Mouse (Mus musculus) granulocyte monocyte progenitor cell, adult 5-6 weeks (primary cell): Measurements from ENCODE around the gene Drd2. TPM values are rescaled to one million over a fixed set of nuclear protein-coding genes. Genes with fewer than 3 reads are reported as not detected.

Source experiments
- ATAC-seq: replicated peaks from 2 replicates; pipeline ENCODE4 v1.8.0; 2016; ENCODE audit warnings: mild to moderate bottlenecking, moderate TSS enrichment, inconsistent platforms; ENCODE audit not compliant: poor library complexity, severe bottlenecking
- total RNA-seq, 2 experiments: library from RNA; stranded (forward) in 1 of 2; stranded (reverse) in 1 of 2; fragments of 200-712, 200-1000 nt in 1 of 2; fragments of >200 nt in 1 of 2; fragmentation: Nextera tagmentation in 1 of 2; gene quantifications; 2 replicates each; pipeline ENCODE4 v1.2.3; 2014 to 2017

Gene Drd2
- total RNA-seq (2014; fragmentation: Nextera tagmentation), result not detected in 2 replicates
- total RNA-seq (2017), result not detected in 2 replicates

DNA sequence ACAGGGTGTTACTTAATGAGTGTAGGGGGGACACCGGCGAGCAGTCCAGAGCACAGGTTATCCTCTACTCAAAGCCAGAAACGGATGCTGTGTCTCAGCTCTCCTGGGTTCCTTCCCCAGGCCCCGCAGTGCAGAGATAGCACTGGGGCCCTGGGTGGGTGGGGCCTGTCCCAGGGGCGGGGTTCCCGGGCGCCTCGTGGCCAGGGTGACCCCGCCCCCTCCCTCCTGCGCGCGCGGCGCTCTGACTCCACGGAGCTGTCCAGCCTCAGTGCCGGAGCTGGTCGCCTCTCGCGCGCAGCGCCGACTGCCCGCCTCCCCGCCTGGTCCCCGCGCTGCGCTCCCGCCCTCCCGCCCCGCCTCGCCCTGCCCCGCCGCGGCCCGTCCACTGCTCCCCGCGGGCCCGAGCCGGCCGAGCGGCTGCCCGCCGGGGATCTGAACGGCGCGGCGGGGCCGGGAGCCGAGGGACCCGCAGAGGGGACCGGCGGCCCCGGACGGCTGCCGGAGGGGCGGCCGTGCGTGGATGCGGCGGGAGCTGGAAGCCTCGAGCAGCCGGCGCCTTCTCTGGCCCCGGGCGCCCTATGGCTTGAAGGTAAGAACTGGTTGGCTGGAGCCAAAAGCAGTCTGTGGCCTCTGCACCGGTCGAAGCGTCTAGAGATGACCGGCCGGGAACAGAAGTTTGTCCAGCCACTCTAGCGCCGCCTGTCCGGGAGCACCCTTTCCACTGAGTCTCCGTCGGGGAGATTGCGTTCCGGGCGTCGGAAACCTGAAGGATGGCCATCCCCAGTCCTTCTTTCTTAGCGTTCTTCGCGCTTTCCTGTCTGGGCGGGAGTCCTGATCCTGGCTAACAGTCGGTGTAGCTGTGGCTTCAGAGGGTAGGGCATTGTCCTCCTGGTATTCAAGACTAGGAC, at the start of gene Drd2:
Gene Drd2, plus strand, starts transcription at position 492 of the 908 bp plus-strand sequence.
- ATAC-seq, result peak; percentile 37

DNA sequence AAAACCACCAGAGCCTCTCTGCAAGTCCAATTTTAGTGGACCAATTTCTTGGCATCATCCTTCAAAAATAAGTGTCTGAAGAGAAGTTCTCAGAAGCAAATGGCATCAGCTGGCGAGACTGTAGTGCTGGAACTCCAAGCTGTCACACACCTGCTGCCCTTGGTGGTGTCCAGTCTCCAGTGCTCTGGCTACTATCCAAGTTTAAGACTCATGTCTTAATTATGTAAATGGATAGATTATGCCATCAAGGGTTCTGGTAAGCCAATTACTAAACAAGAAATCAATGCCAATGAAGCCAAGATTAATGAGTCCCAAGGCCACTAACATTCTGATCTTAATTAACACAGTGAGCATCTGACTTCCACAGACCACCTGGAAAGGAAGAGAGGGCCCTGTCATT, 45.3 kb upstream of the Drd2 start:
- no peak for ATAC-seq

DNA sequence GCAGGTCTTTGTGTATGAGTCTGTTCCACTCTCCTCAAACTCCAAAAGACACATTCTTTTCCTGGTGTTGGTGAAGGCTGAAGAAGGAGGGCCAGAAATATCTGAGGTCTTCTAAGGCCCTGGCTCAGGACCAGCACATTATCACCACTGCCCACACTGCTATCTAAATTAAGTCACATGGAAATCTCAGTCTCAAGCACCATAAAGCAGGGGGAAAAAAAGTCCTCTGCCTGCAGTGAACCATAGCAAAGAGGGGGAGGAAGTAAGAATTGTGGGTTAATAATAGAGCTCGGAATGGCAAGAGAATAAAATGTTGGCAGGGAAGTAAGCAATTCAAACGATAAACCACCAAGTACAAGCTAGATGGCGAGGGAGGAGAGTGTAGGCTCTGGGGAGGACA, 32.9 kb upstream of the Drd2 start:
- no peak for ATAC-seq

DNA sequence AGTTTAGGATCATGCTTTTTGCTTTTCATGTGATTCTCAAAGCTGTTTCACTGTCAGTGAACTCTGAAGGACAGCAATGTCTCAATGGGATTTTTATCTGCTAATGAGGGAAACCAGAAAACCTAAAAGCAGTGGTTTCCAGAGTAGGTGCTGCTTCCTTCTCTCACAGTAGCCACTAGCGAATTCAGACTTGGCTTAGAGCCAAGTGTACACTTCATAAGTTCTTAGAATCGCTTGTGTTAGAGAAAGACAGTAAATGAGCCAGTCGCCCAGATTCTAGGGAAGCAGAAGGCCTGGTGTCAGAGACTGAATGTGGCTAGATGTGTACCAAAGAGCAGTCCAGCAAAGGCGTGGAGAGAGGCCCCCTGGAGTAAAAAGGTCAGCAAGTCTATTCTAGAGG, 29.6 kb upstream of the Drd2 start:
- no peak for ATAC-seq

DNA sequence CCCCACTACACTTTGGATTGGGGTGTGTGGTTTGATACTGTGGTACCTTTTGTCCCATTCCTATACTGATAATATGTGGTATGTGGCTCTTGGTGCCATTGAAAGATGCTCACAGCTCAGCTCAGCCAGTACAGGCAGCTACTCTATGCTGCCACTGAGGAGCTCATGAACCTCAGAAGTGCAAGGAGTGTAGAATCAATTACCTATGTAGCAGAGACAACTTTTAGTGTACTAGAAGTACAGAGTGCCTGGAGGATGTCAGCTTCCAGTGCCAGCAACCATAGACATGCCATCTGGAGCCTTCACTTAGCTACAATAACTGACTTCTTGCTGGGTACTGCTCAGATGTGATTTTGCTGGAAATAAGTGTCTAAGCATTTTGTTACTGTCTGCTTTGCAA, 21.8 kb upstream of the Drd2 start:
- no peak for ATAC-seq

DNA sequence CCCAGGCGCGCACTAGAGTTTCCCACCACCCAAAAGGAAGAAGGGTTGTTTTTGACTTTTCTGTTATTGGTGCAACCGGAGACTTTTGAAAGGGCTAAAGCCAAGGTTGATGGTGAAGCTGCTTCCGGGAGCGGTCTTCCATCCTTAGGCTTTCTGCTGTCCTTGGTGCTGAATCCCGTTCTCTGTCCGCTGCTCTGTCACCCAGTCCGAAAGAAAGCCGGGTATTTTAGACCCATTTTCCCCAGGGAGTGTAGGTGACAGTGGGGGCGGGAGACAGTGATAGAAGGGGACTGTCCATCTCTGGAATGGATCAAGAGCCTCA, 578 bp downstream of the Drd2 start:
- 0 out of 2 replicates have a peak, but pooled peaks have one; percentile 30 for ATAC-seq

DNA sequence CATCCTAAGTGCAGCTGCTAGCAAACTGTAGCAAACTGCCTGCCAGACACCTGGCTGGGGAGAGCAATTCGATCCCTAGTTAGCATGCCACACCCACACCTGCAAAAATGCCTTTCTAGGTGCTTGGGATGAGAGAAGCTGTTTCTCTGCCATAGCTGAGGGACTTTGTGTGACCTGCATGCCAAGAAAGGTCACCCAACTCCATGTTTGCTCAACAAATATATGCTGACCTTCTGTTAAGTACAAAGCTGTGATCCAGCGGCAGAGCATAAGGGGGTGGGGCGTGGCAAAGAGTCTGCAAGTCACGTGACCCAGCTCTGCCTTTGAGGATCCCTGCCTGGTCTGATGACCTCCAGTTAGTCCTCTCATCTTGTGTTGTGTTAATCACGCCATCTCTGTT, 25.3 kb downstream of the Drd2 start:
- ATAC-seq, result no peak

DNA sequence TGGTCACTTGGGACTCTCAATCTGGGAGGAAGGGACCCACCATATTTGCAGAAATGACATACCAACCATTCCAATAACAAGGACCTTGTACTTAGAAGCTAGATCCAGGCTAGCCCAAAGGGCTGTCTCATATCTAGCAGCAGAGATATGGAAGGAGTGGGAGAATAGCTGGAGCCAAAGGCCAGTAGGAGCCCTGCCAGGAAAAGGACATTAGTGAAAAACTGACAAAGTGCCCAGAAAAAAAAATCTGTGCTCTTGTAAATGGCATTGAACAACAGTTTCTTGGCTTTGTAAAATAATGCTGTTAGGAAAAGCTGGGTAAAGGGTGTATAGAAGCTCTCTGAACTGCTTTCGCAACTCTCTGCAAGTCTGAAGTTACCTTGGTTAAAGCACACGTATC, 33.5 kb downstream of the Drd2 start:
- ATAC-seq, result no peak

DNA sequence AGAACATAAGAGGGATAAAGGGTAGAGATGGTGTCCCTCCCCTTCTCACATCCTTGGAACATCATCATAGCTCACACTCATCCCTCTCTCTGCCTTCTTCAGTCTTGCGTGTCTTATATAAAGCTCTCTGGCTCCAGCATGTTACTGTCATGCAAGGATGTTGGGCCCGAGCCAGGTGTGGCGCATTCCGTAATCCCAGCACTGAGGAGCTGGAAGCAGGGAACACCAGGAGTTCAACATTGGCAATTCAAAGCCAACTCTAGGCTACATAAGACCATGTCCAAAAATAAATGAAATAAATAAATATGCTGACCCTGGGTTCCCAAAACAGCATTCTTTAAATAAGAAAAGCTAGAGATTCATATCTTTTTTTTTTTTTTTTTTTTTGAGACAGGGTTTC, 39.5 kb downstream of the Drd2 start:
- no peak for ATAC-seq

DNA sequence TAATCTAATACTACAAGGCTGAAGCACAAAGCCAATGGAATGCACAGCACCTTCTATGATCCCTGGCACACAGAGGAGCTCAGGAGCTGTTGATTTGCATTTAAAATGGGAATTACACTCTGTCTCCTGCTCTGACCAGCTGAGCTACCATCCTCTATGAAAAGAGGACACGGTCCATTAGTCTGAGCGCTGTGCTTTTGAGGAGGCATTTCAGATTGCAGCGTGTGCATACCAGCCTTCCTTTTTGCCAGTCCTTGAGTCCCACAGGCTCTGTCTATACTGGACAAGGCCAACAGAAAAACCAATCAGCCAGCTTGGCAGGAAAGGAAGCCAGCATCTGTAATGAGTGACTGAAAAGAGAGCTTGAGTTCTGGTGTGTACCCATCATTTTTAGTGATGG, 43.6 kb downstream of the Drd2 start:
- ATAC-seq, result no peak

DNA sequence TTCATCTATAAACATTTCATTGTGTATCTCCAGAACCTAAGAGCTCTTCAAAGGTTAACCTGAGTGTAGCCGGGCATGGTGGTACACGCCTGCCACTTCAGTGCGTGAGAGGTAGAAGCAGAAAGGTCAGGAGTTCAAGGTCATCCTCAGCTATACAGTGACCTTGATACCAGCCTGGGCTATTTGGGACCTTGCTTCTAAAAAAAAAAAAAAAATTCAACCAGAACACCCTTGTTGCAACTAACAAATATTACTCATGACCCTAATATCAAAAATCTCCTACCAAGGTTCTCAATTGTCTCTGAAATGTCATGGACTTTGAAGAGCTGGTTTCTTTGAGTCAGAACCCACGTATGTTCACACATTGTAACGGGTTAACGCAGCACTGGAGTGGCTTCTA, 44.4 kb downstream of the Drd2 start:
- no peak for ATAC-seq

DNA sequence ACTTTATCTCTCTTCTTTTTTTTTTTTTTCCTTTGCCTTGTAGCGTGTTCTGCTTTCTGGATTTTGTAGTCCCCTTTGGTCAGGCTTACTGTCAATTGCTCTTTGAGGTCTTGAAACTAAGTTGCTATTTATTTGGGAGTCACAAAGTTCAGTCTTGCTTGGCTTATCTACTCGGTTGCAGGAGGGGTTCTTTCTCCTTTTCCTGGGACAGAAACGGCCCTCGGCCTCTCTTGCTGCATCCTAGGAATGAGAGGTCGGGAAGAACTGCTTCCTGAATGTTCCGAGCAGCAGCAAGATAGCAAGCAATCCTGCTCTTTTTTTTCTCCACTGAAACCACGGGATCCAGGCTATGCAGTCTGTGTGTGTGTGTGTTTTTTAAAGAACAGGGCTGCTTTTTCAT, 44.9 kb downstream of the Drd2 start:
- no peak for ATAC-seq

DNA sequence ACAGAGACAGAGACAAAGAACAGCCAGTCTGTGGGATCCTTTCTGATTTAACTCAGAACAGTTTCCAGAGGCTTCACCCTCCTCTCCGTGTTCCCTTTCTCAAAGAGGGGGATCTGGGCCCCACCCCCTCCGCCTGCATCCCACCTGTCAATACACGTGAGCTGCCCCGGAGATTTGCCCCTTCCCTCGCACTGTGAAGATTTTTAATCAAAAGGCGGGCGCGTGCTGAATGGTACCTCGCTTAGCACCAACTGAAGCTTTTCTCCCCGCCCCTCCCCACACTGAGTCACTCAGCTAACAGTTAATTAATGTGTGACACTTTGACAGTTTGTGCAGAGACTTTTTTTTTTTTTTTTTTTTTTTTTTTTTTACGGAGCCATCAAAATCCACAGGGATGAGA, 45.7 kb downstream of the Drd2 start:
- ATAC-seq, result no peak

DNA sequence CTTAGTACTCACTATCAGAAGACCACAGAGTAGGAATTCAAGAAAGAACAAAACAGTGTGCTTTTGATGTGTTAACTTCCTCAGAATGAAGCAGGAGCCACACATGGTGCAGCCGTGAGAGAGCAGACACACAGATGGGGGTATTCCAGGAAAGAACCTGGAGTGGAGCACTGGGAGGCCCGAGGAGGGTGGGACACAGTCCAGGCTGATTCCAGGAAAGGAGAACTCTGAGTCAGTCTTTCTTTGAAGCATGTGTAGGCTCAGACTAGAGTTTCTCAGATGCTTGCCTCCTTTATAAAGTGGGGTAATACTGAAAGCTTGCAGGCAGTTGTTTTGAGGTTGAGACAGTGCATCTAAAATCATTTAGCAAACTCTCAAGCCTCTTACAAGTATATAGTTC, 51.8 kb downstream of the Drd2 start:
- ATAC-seq, result no peak

DNA sequence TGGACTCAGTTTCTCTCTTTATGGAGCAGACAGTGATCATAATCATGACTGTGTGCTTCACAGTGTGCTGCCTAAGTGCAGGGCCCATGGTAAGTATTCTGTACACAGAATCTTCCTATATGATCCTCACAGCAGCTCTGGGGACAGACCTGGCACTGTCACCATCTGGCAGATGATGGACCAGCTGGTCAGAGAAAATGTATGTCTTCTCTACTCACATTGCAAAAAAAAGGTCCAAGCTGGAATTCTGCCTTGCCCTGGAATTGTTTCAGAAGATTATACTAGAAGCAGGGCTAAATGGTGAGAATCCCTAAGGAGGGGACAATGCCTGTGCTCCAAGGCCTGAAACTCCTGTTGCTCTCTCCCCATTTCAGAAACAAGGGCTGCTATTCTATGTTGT, 55.6 kb downstream of the Drd2 start:
- no peak for ATAC-seq

DNA sequence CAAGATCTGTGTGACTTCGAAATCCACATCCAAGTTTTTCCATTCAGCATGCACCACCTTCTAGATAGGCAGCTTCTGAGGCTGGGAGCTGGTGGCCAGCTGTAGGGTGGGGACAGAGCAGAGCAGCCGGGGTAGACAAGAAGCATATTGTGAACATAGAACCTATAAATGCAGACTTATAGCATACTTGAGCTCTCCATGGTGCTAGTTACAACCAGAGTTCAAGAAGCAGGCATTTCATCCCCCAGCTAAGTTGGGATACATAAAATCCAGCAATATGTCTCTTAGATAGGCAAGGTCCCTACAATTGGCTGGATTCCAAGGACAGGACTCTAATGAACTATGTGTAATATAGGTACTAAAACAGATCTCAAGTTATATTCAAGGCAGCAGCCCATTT, 63.3 kb downstream of the Drd2 start:
- no peak for ATAC-seq

DNA sequence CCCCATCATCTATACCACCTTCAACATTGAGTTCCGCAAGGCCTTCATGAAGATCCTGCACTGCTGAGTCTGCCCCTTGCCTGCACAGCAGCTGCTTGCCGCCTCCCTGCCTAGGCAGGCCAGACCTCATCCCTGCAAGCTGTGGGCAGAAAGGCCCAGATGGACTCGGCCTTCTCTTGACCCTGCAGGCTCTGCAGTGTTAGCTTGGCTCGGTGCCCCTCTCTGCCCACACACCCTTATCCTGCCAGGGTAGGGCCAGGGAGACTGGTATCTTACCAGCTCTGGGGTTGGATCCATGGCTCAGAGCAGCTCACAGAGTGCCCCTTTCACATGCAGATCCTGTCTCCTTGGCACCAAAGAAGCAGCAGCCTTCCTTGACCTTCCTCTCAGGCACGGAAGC, 66.6 kb downstream of the Drd2 start:
- ATAC-seq, result no peak

DNA sequence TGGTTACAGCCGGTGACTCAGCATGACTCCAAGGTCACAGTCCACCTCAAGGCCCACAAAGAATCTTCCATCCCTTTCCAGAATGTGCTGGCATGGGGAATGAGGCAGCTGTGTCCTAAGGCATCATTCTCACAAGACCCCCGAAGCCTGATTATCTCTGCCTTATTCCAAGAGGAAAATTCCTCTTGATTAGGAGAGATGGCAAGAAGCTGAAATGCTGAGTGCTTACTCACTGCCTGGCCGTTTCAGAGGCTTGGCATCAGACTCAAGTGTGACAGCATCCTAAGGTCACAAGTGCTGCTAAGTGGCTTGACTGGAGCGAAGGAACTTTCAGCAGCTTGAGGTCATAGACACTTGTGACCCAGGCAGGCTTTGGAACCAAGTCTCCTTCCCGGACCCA, 70.2 kb downstream of the Drd2 start:
- no peak for ATAC-seq

DNA sequence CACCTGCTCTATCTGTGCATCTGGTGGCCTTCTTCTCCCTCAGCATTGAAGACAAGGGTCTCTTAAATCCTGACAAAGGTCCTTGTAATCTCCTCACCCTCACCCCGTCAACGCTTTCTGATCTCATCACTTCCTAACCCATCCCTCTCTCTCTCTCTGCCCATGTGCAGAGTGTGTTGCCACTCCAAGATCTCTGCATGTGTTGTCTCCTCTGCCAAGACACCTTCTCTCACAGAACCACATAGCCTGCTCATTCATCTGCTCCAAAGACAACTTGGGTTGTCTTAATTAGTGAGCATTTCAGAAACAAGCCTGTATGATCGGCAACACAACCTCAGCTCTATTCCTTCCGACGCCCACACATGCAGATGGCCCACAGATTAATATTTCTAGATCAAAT, 83.4 kb downstream of the Drd2 start:
- ATAC-seq, result no peak

DNA sequence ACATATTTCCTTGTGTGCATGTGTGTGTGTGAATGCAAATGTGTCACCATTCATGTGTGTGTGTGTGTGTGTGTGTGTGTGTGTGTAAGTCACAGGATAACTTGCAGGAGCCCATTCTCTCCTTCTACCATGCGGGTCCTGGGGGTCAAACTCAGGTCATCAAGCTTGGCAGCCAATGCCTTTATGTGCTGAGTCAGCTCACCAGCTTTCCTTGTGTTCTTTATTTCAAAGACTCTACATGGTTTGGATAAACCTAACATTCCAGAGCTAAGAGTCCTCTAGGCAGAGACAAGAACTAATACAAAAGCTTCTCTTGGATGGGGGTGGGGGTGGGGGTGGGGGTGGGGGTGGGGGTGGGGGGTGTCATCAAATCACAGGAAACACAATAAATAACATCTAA, 85.2 kb downstream of the Drd2 start:
- no peak for ATAC-seq

DNA sequence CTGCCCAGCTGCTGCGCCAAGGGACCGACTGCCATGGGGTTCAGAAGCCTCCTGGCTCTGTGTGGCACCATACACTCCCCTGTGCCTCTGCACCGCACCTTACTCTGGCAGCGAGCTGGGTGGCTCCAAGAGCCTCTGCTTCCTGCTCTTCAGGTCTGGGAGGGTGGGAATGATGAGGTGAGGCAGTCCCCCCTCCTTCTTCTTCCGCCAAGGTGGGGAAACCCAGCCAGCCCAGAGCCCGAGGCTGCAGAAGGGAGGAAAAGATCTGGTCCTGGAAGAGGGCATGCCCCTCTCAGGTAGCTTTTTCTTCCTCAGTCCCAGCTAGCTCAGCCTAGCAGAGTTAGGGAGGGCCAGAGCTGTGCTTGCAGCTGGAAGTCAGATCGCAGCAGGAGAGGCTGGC, 86.5 kb downstream of the Drd2 start, which contains the start of gene Ankk1:
Gene Ankk1, minus strand, starts transcription at position 101 of the 400 bp plus-strand sequence.
- no peak for ATAC-seq

DNA sequence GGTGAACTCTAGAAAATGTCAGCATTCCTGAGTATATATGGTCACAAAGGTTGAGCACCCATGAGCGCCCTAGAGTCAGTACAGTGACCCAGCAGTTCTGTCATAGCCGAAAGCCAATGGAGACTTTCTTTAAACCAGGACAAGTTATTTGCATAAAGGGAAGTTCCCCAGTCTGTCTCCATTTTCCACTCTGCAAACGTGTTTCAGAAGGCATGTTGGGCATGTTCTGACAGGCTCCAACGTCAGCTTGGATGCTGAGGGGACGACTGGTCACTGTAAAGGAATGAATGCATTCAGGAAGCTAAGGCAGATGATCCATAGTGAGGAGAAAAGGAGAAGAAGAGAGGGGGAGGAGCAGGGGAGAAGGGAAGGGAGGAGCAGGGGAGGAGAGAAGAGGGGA, 87.1 kb downstream of the Drd2 start:
- no peak for ATAC-seq
